Mouse (Mus musculus) cerebellum, adult 9-11 months (tissue): ENCODE data around the gene Cabp1.
"Not testable (repeated sequence)": the region's sequence is repeated elsewhere in the genome, so short reads cannot be mapped to it uniquely, and the experiment has no call there.

Experiments used
- DNase-seq: peaks from one replicate; pipeline ENCODE4 v3.0.0; 2022

The Cabp1 gene

GRCm38 (mm10) chr5:115149675-115150459, 44.3 kb downstream of the Cabp1 start:
- DNase-seq, result no peak

GRCm38 (mm10) chr5:115148872-115149271, 45.3 kb downstream of the Cabp1 start:
- DNase-seq, result not testable (repeated sequence)

GRCm38 (mm10) chr5:115148378-115148777, 45.8 kb downstream of the Cabp1 start:
- DNase-seq, result no peak

- no peak for DNase-seq
Observed at GRCm38 (mm10) chr5:115147388-115147787, 46.8 kb downstream of the Cabp1 start.

GRCm38 (mm10) chr5:115146747-115147130, 47.4 kb downstream of the Cabp1 start:
- DNase-seq, result no peak

GRCm38 (mm10) chr5:115145976-115146746, 48.0 kb downstream of the Cabp1 start:
- no peak for DNase-seq

GRCm38 (mm10) chr5:115145253-115145968, 48.8 kb downstream of the Cabp1 start:
- no peak for DNase-seq

GRCm38 (mm10) chr5:115144471-115144870, 49.7 kb downstream of the Cabp1 start:
- no peak for DNase-seq

- DNase-seq, result peak; percentile 55
Observed at GRCm38 (mm10) chr5:115143552-115143951, 50.6 kb downstream of the Cabp1 start.

GRCm38 (mm10) chr5:115142166-115142697, 51.9 kb downstream of the Cabp1 start:
- no peak for DNase-seq

GRCm38 (mm10) chr5:115140726-115141125, 53.5 kb downstream of the Cabp1 start:
- no peak for DNase-seq

GRCm38 (mm10) chr5:115139124-115139523, 55.1 kb downstream of the Cabp1 start:
- no peak for DNase-seq

GRCm38 (mm10) chr5:115134234-115135165, 59.7 kb downstream of the Cabp1 start, which contains the start of gene Unc119b:
Gene Unc119b (minus strand): TSS chr5:115134975.
- DNase-seq, result peak; percentile 90

GRCm38 (mm10) chr5:115133358-115134066, 60.7 kb downstream of the Cabp1 start:
- DNase-seq, result peak; percentile 21

- no peak for DNase-seq
Observed at GRCm38 (mm10) chr5:115132465-115132864, 61.7 kb downstream of the Cabp1 start.

GRCm38 (mm10) chr5:115129328-115129727, 64.9 kb downstream of the Cabp1 start:
- no peak for DNase-seq

- DNase-seq, result peak; percentile 68
Observed at GRCm38 (mm10) chr5:115127421-115128179, 66.6 kb downstream of the Cabp1 start.

GRCm38 (mm10) chr5:115126578-115127312, 67.4 kb downstream of the Cabp1 start:
- peak; percentile 48 for DNase-seq

GRCm38 (mm10) chr5:115125211-115125871, 68.8 kb downstream of the Cabp1 start:
- DNase-seq, result peak; percentile 89
